Mouse (Mus musculus) kidney, adult 2 months (tissue): ENCODE results near the gene Farsa.
A peak's percentile ranks its signal among the peaks of the same experiment; 100 is the strongest.

Experiments
- CTCF ChIP-seq: fragments of 200-500 bp; conservative IDR thresholded peaks from 2 replicates; pipeline ENCODE4 v1.5.1; 2011; ENCODE audit warnings: low read depth, mild to moderate bottlenecking, control low read depth, low read length, moderate library complexity, mixed read lengths; ENCODE audit not compliant: insufficient read depth, insufficient read length
- POLR2A ChIP-seq: fragments of 200-500 bp; IDR thresholded peaks from one replicate; pipeline ENCODE4 v1.6.1; 2011; ENCODE audit warnings: low read depth, low read length, control low read depth

DNA sequence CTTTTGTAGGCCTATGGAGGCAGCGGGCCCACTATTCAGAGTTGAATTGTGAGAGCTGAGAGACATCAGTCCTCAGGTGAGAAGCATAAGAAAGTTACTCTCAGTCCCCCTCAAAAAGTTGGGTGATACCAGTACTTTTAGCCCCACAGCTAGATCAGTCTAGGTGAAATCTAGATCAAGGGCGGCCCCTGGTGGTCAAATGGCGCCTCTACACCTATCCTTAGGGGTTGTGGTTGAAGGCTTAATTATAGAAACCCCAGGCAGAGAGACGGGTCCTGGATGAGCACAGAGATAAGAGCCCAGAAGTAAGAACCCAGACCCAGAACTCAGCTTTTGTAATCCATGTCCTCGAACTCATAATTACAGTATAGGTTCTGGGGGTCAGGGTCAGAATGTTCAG, 43.7 kb upstream of the Farsa start:
- TF ChIP-seq CTCF (peak; percentile 78), POLR2A (no peak)
